Mouse (Mus musculus) brain, embryonic 14.5 days (tissue): ENCODE data around the gene Pemt.

Experiments used
- CTCF ChIP-seq: fragments of 200-500 bp; IDR thresholded peaks from 2 replicates; pipeline ENCODE4 v1.5.1; 2012; ENCODE audit warnings: inconsistent platforms, mild to moderate bottlenecking, moderate library complexity, borderline replicate concordance; ENCODE audit not compliant: insufficient read depth, insufficient read length; ENCODE audit errors: extremely low read depth
- POLR2A ChIP-seq: fragments of 200-500 bp; IDR thresholded peaks from 2 replicates; pipeline ENCODE4 v1.6.1; 2012; ENCODE audit warnings: mild to moderate bottlenecking, inconsistent platforms, borderline replicate concordance; ENCODE audit not compliant: poor library complexity, insufficient read depth, insufficient read length, severe bottlenecking; ENCODE audit errors: extremely low read depth

- no peak for TF ChIP-seq CTCF
- no peak for TF ChIP-seq POLR2A
Measured at GRCm38 (mm10) chr11:60076183-60076582, 29.9 kb upstream of the Pemt start.
